Mouse (Mus musculus) gastrocnemius, postnatal 25 days (tissue): Measurements from ENCODE around the gene Etfdh. TPM values are rescaled to one million over a fixed set of nuclear protein-coding genes. Genes with fewer than 3 reads are reported as not detected.

Experiments
- DNase-seq: peaks from one replicate; pipeline ENCODE4 v3.0.0; 2022
- long read RNA-seq, 2 experiments: library from polyadenylated mRNA; stranded (forward); transcript quantifications; one replicate each; pipeline ENCODE4 v2.0.0; 2021
- total RNA-seq, 2 experiments: library from RNA; stranded (reverse); gene quantifications; 1 replicate in 1 of 2; 2 replicates in 1 of 2; pipeline ENCODE4 v1.2.3; 2021

Gene Etfdh
- 100 to 1,000 TPM; 106 to 115 TPM for total RNA-seq
- long read RNA-seq, experiment 1, transcript Etfdh-201 (13 exons, 2,377 nt) = major isoform, 81 of 101 reads
- long read RNA-seq, experiment 1, partial matches to known transcripts = 17 of 101 reads
- long read RNA-seq, experiment 1, other reads (novel, unspliced or antisense) = 1 of 101 reads
- long read RNA-seq, experiment 2, transcript Etfdh-201 (13 exons, 2,377 nt) = major isoform, 135 of 160 reads
- long read RNA-seq, experiment 2, partial matches to known transcripts = 20 of 160 reads
- long read RNA-seq, experiment 2, other reads (novel, unspliced or antisense) = 5 of 160 reads

GRCm38 (mm10) chr3:79629416-79629730 is at the start of gene Etfdh:
Gene Etfdh, minus strand, starts transcription at chr3:79629500.
- DNase-seq = peak; percentile 71

GRCm38 (mm10) chr3:79676411-79676810 is 47.1 kb upstream of the Etfdh start:
- DNase-seq = no peak

- no peak for DNase-seq
Measured at GRCm38 (mm10) chr3:79674641-79675040, 45.3 kb upstream of the Etfdh start.

- DNase-seq = no peak
Measured at GRCm38 (mm10) chr3:79673082-79673481, 43.8 kb upstream of the Etfdh start.

- DNase-seq = no peak
Measured at GRCm38 (mm10) chr3:79672188-79672587, 42.9 kb upstream of the Etfdh start.

GRCm38 (mm10) chr3:79670556-79670955 is 41.3 kb upstream of the Etfdh start:
- no peak for DNase-seq

- DNase-seq = no peak
Measured at GRCm38 (mm10) chr3:79664787-79665408, 35.6 kb upstream of the Etfdh start.

- DNase-seq = no peak
Measured at GRCm38 (mm10) chr3:79656682-79657081, 27.4 kb upstream of the Etfdh start.

GRCm38 (mm10) chr3:79652129-79652528 is 22.8 kb upstream of the Etfdh start:
- DNase-seq = no peak

- DNase-seq = peak; percentile 98
Measured at GRCm38 (mm10) chr3:79628561-79629415, 512 bp downstream of the Etfdh start, which contains the start of gene 4930579G24Rik. Gene 4930579G24Rik, plus strand, starts transcription at chr3:79629079.

GRCm38 (mm10) chr3:79628182-79628560 is 1.1 kb downstream of the Etfdh start:
- no peak for DNase-seq

- DNase-seq = no peak
Measured at GRCm38 (mm10) chr3:79627484-79628181, 1.7 kb downstream of the Etfdh start.

GRCm38 (mm10) chr3:79609886-79610285 is 19.4 kb downstream of the Etfdh start:
- DNase-seq = no peak

- no peak for DNase-seq
Measured at GRCm38 (mm10) chr3:79595468-79595867, 33.8 kb downstream of the Etfdh start.

- DNase-seq = no peak
Measured at GRCm38 (mm10) chr3:79591793-79592471, 37.4 kb downstream of the Etfdh start.

- peak; percentile 77 for DNase-seq
Measured at GRCm38 (mm10) chr3:79590863-79591792, 38.2 kb downstream of the Etfdh start, which contains the start of gene Ppid. Gene Ppid, plus strand, starts transcription at chr3:79591342.

GRCm38 (mm10) chr3:79589671-79590070 is 39.6 kb downstream of the Etfdh start:
- no peak for DNase-seq

- DNase-seq = peak; percentile 72
Measured at GRCm38 (mm10) chr3:79586804-79587203, 42.5 kb downstream of the Etfdh start.

- no peak for DNase-seq
Measured at GRCm38 (mm10) chr3:79579891-79580575, 49.3 kb downstream of the Etfdh start.

GRCm38 (mm10) chr3:79578164-79578563 is 51.1 kb downstream of the Etfdh start:
- DNase-seq = no peak
